Mouse (Mus musculus) kidney, adult 2 months (tissue): Measurements from ENCODE around the gene Ppfia1.
A peak's percentile ranks its signal among the peaks of the same experiment; 100 is the strongest.

Experiments used
- CTCF ChIP-seq: fragments of 200-500 bp; conservative IDR thresholded peaks from 2 replicates; pipeline ENCODE4 v1.5.1; 2011; ENCODE audit warnings: low read depth, mild to moderate bottlenecking, control low read depth, low read length, moderate library complexity, mixed read lengths; ENCODE audit not compliant: insufficient read depth, insufficient read length
- POLR2A ChIP-seq: fragments of 200-500 bp; IDR thresholded peaks from one replicate; pipeline ENCODE4 v1.6.1; 2011; ENCODE audit warnings: low read depth, low read length, control low read depth

DNA sequence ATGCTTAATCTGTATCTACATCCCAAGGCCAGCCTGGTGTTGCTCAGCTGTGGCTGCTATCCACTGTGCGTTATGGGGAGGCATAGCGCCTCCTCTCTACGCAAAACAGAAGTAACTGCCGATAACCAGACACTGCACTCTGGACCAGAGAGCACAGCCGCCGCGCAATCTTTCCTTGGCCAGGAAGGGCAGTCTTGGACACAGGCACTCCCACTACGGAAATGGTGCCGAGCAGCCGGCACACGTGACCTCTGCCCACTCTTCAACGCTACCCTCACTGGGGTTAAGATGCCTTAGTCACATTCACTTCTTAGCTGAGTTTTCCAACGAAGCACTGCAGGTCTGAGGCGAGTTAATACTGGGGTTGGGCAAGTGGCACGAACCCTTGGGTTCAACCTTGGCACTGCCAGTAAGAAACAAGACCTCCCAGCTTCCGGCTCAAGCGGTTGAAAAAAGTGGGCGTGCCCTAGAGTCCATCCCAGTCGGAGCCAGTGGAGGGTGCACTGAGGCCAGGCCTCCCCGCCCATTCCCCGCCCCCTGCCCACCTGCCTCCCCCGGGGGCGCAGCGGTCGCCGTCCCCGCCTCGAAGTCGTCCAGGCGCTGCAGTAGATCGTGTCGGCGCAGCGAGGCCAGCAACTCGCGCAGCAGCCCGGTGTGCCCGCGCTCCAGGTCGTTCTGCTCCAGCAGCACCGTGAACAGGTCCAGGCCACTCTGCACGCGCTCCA is 28.2 kb upstream of the Ppfia1 start:
- TF ChIP-seq CTCF (peak; percentile 82), POLR2A (peak; percentile 9)
